Mouse (Mus musculus) heart, postnatal 0 days (tissue): ENCODE measurements at regions not wholly inside any gene's neighbourhood (a gene's known extent, or its start where the extent isn't known, plus 50 kb on each side); places are given as distances from the start of the nearest gene placed in this dataset.

ENCODE experiments used
- CTCF ChIP-seq: IDR thresholded peaks from 2 replicates; pipeline ENCODE4 v1.5.1; 2016; ENCODE audit warnings: antibody characterized with exemption, control low read depth, low read depth
- EP300 ChIP-seq: IDR thresholded peaks from 2 replicates; pipeline ENCODE4 v1.6.1; 2016; ENCODE audit warnings: antibody characterized with exemption, low read depth

DNA sequence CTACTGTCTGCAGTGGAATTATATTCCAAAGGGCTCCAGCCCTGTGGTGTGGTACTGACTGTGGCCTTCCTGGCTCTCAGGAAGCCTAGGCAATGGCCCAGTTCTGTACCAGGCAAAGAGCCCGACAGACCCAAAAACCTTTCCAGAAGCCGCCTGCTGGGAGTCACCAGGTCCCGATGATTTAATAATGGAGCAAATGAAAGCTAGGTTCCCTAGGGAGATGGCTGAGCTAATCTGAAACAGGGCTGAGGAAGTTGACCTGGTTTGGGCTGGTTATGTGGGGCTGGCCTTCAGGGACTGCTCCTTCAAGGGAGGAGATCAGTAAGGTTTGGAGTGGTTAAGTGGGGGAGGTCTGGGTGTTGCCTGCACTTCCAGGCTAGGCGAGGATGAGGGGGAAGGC is 298.1 kb downstream of the Matn1 start:
- TF ChIP-seq CTCF (no peak), EP300 (no peak)
